Mouse (Mus musculus): ENCODE measurements around the gene Fahd2a. TPM values are rescaled to one million over a fixed set of nuclear protein-coding genes. Genes with fewer than 3 reads are reported as not detected.

Fahd2a gene
- polyA plus RNA-seq, 1 experiment from 2014 or later, result 31.9 TPM

DNA sequence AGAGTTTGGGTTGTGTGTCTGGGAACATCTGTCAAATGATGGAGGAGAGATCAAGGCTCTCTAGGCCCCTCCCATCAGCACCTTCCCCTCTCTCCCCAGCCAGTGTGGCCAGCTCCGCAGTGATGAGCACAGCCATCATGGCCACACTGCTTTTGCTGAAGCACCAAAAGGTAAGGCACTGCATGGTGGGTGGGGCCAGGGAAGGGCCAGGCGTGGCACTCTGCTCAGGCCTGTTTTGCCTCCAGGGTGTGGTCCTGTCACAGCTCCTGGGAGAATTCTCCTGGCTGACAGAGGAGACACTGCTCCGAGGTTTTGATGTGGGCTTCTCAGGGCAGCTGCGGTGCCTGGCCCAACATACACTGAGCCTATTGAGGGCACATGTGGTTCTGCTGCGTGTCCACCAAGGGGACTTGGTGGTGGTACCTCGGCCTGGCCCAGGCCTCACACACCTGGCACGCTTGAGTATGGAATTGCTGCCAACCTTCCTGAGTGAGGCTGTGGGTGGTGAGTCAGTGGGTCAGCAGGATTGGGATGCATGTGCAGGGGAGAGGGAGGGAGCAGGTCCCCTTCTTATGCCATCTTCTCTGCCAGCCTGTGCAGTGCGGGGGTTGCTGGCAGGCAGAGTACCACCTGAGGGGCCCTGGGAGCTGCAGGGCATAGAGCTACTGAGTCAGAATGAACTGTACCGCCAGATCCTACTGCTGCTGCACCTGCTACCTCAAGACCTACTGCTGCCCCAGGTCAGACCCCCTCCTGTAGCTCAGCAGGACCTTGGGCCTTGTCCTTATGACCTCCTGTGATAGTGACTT lies 10.7 kb downstream of the Fahd2a start:
- Histone ChIP-seq H3K4me3 (ENCODE audit: control insufficient read depth in 1 of 2, insufficient read depth in 1 of 2, low read depth in 1 of 2, low read length in 2 of 2) (no peak overlapping the region), H3K9me3 (ENCODE audit: control insufficient read depth, low read length) (no peaks in the 10 kb centered on the region), H3K27me3 (ENCODE audit: control insufficient read depth, insufficient read depth, low read length) (peaks cover 6% of the 10 kb centered on the region; the same call in 1 of the 2 replicates), H3K4me1 (ENCODE audit: control insufficient read depth in 2 of 2, insufficient read depth in 2 of 2, low read length in 2 of 2) (no peaks in the 10 kb centered on the region), H3K27ac (replicated peaks in 1 of 2; ENCODE audit: control insufficient read depth in 1 of 2, insufficient read depth in 1 of 2, low read depth in 2 of 2, low read length in 2 of 2) (no peak overlapping the region), H3K9ac (ENCODE audit: low read length) (no peak overlapping the region), H3K36me3 (ENCODE audit: control insufficient read depth, insufficient read depth, low read length) (peaks cover 32% of the 10 kb centered on the region), H3K4me2 (ENCODE audit: low read length) (no peak overlapping the region)
- WGBS, result 76% methylated on average over 9 of the region's 9 CpGs
- ATAC-seq (ENCODE audit: insufficient number of reproducible peaks, insufficient read depth, low FRiP score, low read depth), result no peak; the same call in 1 of the 2 replicates

DNA sequence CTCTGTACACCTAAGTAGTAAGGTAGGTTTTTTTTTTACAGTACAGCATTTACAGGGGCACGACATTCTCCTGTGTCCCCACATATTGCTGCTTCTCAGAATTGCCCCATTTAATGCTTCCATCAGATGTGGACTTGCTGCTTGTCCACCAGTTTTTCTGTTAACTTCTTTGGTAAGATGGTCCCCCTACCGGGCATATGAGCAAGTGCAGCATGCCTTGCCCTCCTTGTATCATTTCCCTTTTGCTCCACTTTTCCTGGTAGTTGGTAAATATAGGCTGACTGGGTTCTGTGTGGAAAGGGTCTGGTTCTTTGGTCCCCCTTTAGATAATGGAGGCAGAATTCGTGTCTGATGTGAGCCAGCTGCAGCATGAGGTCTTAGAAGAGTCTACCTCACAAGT lies 14.1 kb downstream of the Fahd2a start:
- no peak overlapping the region for H3K4me2 ChIP-seq (ENCODE audit: low read length)
- no peak overlapping the region for H3K9ac ChIP-seq (ENCODE audit: low read length)
- H3K9me3 ChIP-seq (ENCODE audit: control insufficient read depth, low read length), result no peaks in the 10 kb centered on the region
- H3K27me3 ChIP-seq (ENCODE audit: control insufficient read depth, insufficient read depth, low read length), result peaks cover 6% of the 10 kb centered on the region; the same call in 1 of the 2 replicates
- no peak overlapping the region for H3K4me3 ChIP-seq (ENCODE audit: control insufficient read depth in 1 of 2, insufficient read depth in 1 of 2, low read depth in 1 of 2, low read length in 2 of 2)
- 13% methylated on average over 3 of the region's 3 CpGs for WGBS
- no peaks in the 10 kb centered on the region for H3K4me1 ChIP-seq (ENCODE audit: control insufficient read depth in 2 of 2, insufficient read depth in 2 of 2, low read length in 2 of 2)
- H3K36me3 ChIP-seq (ENCODE audit: control insufficient read depth, insufficient read depth, low read length), result peaks cover 6% of the 10 kb centered on the region; the same call in 1 of the 2 replicates
- no peak overlapping the region for H3K27ac ChIP-seq (replicated peaks in 1 of 2; ENCODE audit: control insufficient read depth in 1 of 2, insufficient read depth in 1 of 2, low read depth in 2 of 2, low read length in 2 of 2)
- no peak for ATAC-seq (ENCODE audit: insufficient number of reproducible peaks, insufficient read depth, low FRiP score, low read depth)

DNA sequence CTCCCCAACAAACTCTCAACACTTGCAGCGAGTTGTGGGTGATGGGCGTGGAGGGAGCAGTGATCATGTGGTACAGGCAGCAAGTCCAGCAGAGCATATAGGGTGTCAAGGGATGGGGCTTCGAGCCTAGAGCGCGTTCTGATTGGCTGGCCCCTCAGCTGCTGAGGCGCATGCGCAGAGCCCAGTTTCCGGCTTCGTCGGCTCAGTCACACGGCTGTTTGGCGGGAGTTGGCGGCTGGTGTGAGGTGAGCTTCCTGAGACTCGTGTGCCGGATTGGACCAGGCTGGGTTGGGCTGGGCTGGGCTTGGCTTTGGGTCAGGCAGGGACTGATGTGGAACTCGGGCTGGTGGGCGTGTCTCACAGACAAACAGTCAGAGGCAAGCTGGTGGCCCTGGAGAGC lies 19.4 kb downstream of the Fahd2a start, which contains the start of gene Gpat2:
TSS of gene Gpat2 (plus strand) at position 223 of the 400 bp plus-strand sequence.
- Histone ChIP-seq H3K9me3 (ENCODE audit: control insufficient read depth, low read length) (no peaks in the 10 kb centered on the region), H3K4me1 (ENCODE audit: control insufficient read depth in 2 of 2, insufficient read depth in 2 of 2, low read length in 2 of 2) (no peaks in the 10 kb centered on the region), H3K9ac (ENCODE audit: low read length) (no peak within 1 kb of the TSS), H3K4me3 (ENCODE audit: control insufficient read depth in 1 of 2, insufficient read depth in 1 of 2, low read depth in 1 of 2, low read length in 2 of 2) (no peak within 1 kb of the TSS), H3K4me2 (ENCODE audit: low read length) (no peak within 1 kb of the TSS), H3K36me3 (ENCODE audit: control insufficient read depth, insufficient read depth, low read length) (no peaks in the 10 kb centered on the region), H3K27me3 (ENCODE audit: control insufficient read depth, insufficient read depth, low read length) (peaks cover 6% of the 10 kb centered on the region; the same call in 1 of the 2 replicates), H3K27ac (replicated peaks in 1 of 2; ENCODE audit: control insufficient read depth in 1 of 2, insufficient read depth in 1 of 2, low read depth in 2 of 2, low read length in 2 of 2) (no peak within 1 kb of the TSS)
- 77% methylated on average over 17 of the region's 17 CpGs for WGBS
- ATAC-seq (ENCODE audit: insufficient number of reproducible peaks, insufficient read depth, low FRiP score, low read depth), result no peak

DNA sequence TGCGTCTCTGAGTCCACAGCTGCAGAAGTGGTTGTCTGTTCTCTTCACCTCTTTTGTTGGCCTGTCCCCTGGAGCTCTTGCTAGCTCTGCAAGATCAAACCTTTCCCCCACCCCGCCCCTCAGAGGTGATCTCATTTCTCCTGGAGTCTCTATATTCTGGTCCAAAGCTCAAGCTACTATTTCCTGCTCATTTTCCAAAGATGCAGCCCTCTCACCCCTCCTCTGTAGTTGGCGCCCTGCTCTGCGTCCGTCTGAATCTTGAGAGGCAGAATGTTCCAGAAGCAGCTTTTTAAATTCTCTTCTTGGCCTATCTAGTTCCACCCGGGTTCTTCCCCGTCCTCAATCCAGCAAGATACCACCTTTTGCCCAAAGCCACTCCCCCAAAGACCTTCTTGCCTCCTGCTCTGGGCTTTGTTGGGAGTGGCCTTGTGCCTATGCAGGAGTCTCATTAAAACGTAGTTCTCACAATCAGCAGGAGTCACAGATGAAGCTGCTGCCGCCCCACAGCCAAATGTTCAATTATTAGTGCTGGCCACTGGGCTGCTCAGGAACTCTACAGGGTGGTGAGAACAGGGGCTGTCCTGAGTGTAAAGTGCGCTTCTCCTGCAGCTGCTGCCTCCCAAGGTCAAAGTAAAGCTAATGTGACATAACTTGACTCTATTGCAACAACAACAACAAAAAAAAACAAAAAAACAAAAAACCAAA lies 25.9 kb downstream of the Fahd2a start:
- WGBS, result 56% methylated on average over 10 of the region's 10 CpGs
- H3K9me3 ChIP-seq (ENCODE audit: control insufficient read depth, low read length), result no peaks in the 10 kb centered on the region

GRCm38 (mm10) chr2:127416706-127417105 lies 27.7 kb downstream of the Fahd2a start:
- no peak overlapping the region for H3K9ac ChIP-seq (ENCODE audit: low read length)
- H3K27ac ChIP-seq (replicated peaks in 1 of 2; ENCODE audit: control insufficient read depth in 1 of 2, insufficient read depth in 1 of 2, low read depth in 2 of 2, low read length in 2 of 2), result no peak overlapping the region
- ATAC-seq (ENCODE audit: insufficient number of reproducible peaks, insufficient read depth, low FRiP score, low read depth), result no peak
- no peak overlapping the region for H3K4me3 ChIP-seq (ENCODE audit: control insufficient read depth in 1 of 2, insufficient read depth in 1 of 2, low read depth in 1 of 2, low read length in 2 of 2)
- no peaks in the 10 kb centered on the region for H3K27me3 ChIP-seq (ENCODE audit: control insufficient read depth, insufficient read depth, low read length)
- H3K36me3 ChIP-seq (ENCODE audit: control insufficient read depth, insufficient read depth, low read length), result no peaks in the 10 kb centered on the region
- no peak overlapping the region for H3K4me2 ChIP-seq (ENCODE audit: low read length)
- H3K4me1 ChIP-seq (ENCODE audit: control insufficient read depth in 2 of 2, insufficient read depth in 2 of 2, low read length in 2 of 2), result no peaks in the 10 kb centered on the region
- WGBS, result 49% methylated on average over 3 of the region's 3 CpGs
- H3K9me3 ChIP-seq (ENCODE audit: control insufficient read depth, low read length), result no peaks in the 10 kb centered on the region

More for the DNA sequence above, 25.9 kb downstream of the Fahd2a start:
- Histone ChIP-seq H3K4me3 (ENCODE audit: control insufficient read depth in 1 of 2, insufficient read depth in 1 of 2, low read depth in 1 of 2, low read length in 2 of 2) (no peak overlapping the region), H3K4me1 (ENCODE audit: control insufficient read depth in 2 of 2, insufficient read depth in 2 of 2, low read length in 2 of 2) (no peaks in the 10 kb centered on the region), H3K4me2 (ENCODE audit: low read length) (no peak overlapping the region), H3K9ac (ENCODE audit: low read length) (no peak overlapping the region), H3K36me3 (ENCODE audit: control insufficient read depth, insufficient read depth, low read length) (no peaks in the 10 kb centered on the region), H3K27ac (replicated peaks in 1 of 2; ENCODE audit: control insufficient read depth in 1 of 2, insufficient read depth in 1 of 2, low read depth in 2 of 2, low read length in 2 of 2) (no peak overlapping the region), H3K27me3 (ENCODE audit: control insufficient read depth, insufficient read depth, low read length) (no peaks in the 10 kb centered on the region)
- ATAC-seq (ENCODE audit: insufficient number of reproducible peaks, insufficient read depth, low FRiP score, low read depth), result no peak

DNA sequence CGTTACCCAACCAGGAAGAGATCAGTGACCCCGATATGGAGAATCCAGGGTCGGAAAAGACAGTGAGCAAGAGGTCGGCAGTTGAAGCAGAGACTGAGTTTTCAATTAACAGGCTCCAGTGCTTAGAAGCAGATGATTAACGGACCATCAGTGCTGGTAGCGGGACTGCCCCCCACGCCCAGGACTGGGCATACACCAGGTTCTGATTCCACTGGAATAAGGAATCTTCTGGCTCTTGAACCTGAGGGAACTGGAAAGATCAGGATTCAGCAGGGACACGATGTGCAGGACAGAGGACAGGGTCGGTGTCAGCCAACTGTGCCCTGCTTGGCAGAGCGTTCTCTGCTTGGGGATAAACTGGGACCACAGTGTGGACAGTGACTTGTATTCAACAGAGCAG lies 28.6 kb downstream of the Fahd2a start:
- no peak overlapping the region for H3K27ac ChIP-seq (replicated peaks in 1 of 2; ENCODE audit: control insufficient read depth in 1 of 2, insufficient read depth in 1 of 2, low read depth in 2 of 2, low read length in 2 of 2)
- 61% methylated on average over 10 of the region's 10 CpGs for WGBS
- no peaks in the 10 kb centered on the region for H3K36me3 ChIP-seq (ENCODE audit: control insufficient read depth, insufficient read depth, low read length)
- H3K9me3 ChIP-seq (ENCODE audit: control insufficient read depth, low read length), result no peaks in the 10 kb centered on the region
- no peak overlapping the region for H3K4me3 ChIP-seq (ENCODE audit: control insufficient read depth in 1 of 2, insufficient read depth in 1 of 2, low read depth in 1 of 2, low read length in 2 of 2)
- peaks cover 6% of the 10 kb centered on the region in 2 experiments; a peak in 3 of 4 replicates for H3K4me1 ChIP-seq (ENCODE audit: control insufficient read depth in 2 of 2, insufficient read depth in 2 of 2, low read length in 2 of 2)
- no peak for ATAC-seq (ENCODE audit: insufficient number of reproducible peaks, insufficient read depth, low FRiP score, low read depth)
- no peak overlapping the region for H3K9ac ChIP-seq (ENCODE audit: low read length)
- no peaks in the 10 kb centered on the region for H3K27me3 ChIP-seq (ENCODE audit: control insufficient read depth, insufficient read depth, low read length)
- no peak overlapping the region for H3K4me2 ChIP-seq (ENCODE audit: low read length)

DNA sequence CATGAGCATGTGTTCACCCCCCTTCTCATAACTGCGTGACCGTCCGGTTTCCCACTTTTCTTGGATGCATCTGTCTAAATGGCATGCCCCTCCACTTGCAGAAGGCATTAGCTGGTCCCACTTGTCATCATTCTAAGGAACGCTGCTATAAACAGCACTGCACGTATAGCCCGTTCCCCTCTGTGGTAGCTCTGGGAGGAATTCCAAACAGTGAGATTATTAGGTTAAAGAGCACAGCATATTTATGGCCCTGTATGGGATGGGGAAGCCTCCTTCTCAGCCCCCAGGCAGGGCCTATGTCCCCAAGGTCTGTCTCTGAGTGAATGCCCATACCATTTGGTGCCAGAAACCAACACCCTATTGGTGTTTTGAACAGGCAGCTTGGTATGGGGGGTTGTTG lies 33.2 kb downstream of the Fahd2a start:
- no peaks in the 10 kb centered on the region for H3K9me3 ChIP-seq (ENCODE audit: control insufficient read depth, low read length)
- no peak overlapping the region for H3K9ac ChIP-seq (ENCODE audit: low read length)
- H3K4me1 ChIP-seq (ENCODE audit: control insufficient read depth in 2 of 2, insufficient read depth in 2 of 2, low read length in 2 of 2), result peaks cover 6 to 10% of the 10 kb centered on the region in 2 experiments; a peak in 3 of 4 replicates
- H3K27ac ChIP-seq (replicated peaks in 1 of 2; ENCODE audit: control insufficient read depth in 1 of 2, insufficient read depth in 1 of 2, low read depth in 2 of 2, low read length in 2 of 2), result no peak overlapping the region
- 49% methylated on average over 6 of the region's 6 CpGs for WGBS
- H3K4me2 ChIP-seq (ENCODE audit: low read length), result no peak overlapping the region
- H3K36me3 ChIP-seq (ENCODE audit: control insufficient read depth, insufficient read depth, low read length), result no peaks in the 10 kb centered on the region
- H3K4me3 ChIP-seq (ENCODE audit: control insufficient read depth in 1 of 2, insufficient read depth in 1 of 2, low read depth in 1 of 2, low read length in 2 of 2), result no peak overlapping the region
- no peaks in the 10 kb centered on the region for H3K27me3 ChIP-seq (ENCODE audit: control insufficient read depth, insufficient read depth, low read length)
- peak; percentile 64; the same call in 1 of the 2 replicates for ATAC-seq (ENCODE audit: insufficient number of reproducible peaks, insufficient read depth, low FRiP score, low read depth)

Data from heart, embryonic 14.5 days (tissue).